Mouse (Mus musculus) activated CD4-positive, CD25-positive, alpha-beta regulatory T cell, adult 4 months (primary cell): ENCODE data around the gene Cds1. TPM values are rescaled to one million over a fixed set of nuclear protein-coding genes. Genes with fewer than 3 reads are reported as not detected.

ENCODE experiments used
- polyA plus RNA-seq, 2 experiments: library from polyadenylated mRNA; unstranded; fragments of 100-300 nt; shearing (Covaris generic); gene quantifications; one replicate each; pipeline ENCODE4 v1.2.1; 2017

Gene Cds1
- polyA plus RNA-seq, 2 experiments from 2014 or later: not detected

Other genes with a start within 250 kb of the Cds1 start
- gene Nkx6-1, start 100.1 kb upstream of the Cds1 start, polyA plus RNA-seq: not detected